Mouse (Mus musculus) kidney, postnatal 0 days (tissue): Measurements from ENCODE around the gene BC049352. TPM values are rescaled to one million over a fixed set of nuclear protein-coding genes. Genes with fewer than 3 reads are reported as not detected.

Experiments
- ATAC-seq: fragments of 200-750 bp; cut with Nextera tagmentation; replicated peaks from 2 replicates; pipeline ENCODE4 v1.8.0; 2017; ENCODE audit warnings: low read depth, moderate number of reproducible peaks, moderate TSS enrichment, moderate library complexity; ENCODE audit not compliant: low FRiP score
- DNase-seq: peaks from one replicate; pipeline ENCODE4 v3.0.0-alpha.2; 2016; ENCODE audit warnings: low spot score
- H3K27ac ChIP-seq: fragments of 300-500 bp; sonication (generic); 2 replicates; pipeline ENCODE4 v1.5.1; 2014; ENCODE audit warnings: mild to moderate bottlenecking
- H3K27me3 ChIP-seq: fragments of 300-500 bp; sonication (generic); 2 replicates; pipeline ENCODE4 v1.6.1; 2014; ENCODE audit warnings: low read length, mixed read lengths; ENCODE audit not compliant: insufficient read depth
- H3K36me3 ChIP-seq: fragments of 300-500 bp; sonication (generic); 2 replicates; pipeline ENCODE4 v1.6.1; 2014; ENCODE audit warnings: low read length, mixed read lengths; ENCODE audit not compliant: insufficient read depth
- H3K4me1 ChIP-seq: fragments of 300-500 bp; sonication (generic); replicated peaks from 2 replicates; pipeline ENCODE4 v1.6.1; 2014; ENCODE audit warnings: antibody characterized with exemption, low read length, mixed read lengths; ENCODE audit not compliant: insufficient read depth
- H3K4me2 ChIP-seq: fragments of 300-500 bp; sonication (generic); 2 replicates; pipeline ENCODE4 v1.6.1; 2014; ENCODE audit warnings: mild to moderate bottlenecking, low read length, moderate library complexity, mixed read lengths
- H3K4me3 ChIP-seq: fragments of 300-500 bp; sonication (generic); replicated peaks from 2 replicates; pipeline ENCODE4 v1.5.1; 2014; ENCODE audit warnings: low read depth, low read length
- H3K9ac ChIP-seq: fragments of 300-500 bp; sonication (generic); 2 replicates; pipeline ENCODE4 v1.6.1; 2014; ENCODE audit warnings: low read depth, low read length
- H3K9me3 ChIP-seq: fragments of 300-500 bp; sonication (generic); replicated peaks from 2 replicates; pipeline ENCODE4 v1.6.1; 2016; ENCODE audit warnings: low read length, inconsistent platforms, mixed read lengths
- CTCF ChIP-seq: IDR thresholded peaks from 2 replicates; pipeline ENCODE4 v1.5.1; 2016; ENCODE audit warnings: antibody characterized with exemption, low read depth, mild to moderate bottlenecking, moderate library complexity
- WGBS: fragments of 180-500 bp; shearing (Covaris S2); extraction: QIAGEN DNeasy Blood & Tissue Kit; methylation state at CpG from one replicate; pipeline ENCODE4 v1.1.7; 2014; 5-methylcytosine and 5-hydroxymethylcytosine counted together
- polyA plus RNA-seq: library from polyadenylated mRNA; unstranded; fragments of >200 nt; fragmentation: Nextera tagmentation; extraction: Ambion mirVana; gene quantifications from 2 replicates; pipeline ENCODE4 v1.2.1, GENCODE M21; 2015

BC049352 gene
- polyA plus RNA-seq, 1 experiment from 2014 or later: 0.08 TPM

GRCm38 (mm10) chr9:45140945-45141344 is 40.9 kb upstream of the BC049352 start:
- no peaks in the 10 kb centered on the region for H3K36me3 ChIP-seq
- peaks cover 44% of the 10 kb centered on the region for H3K27me3 ChIP-seq
- no peak for DNase-seq
- no peak for ATAC-seq
- H3K9ac ChIP-seq: no peak overlapping the region
- H3K27ac ChIP-seq: 0 out of 2 replicates have a peak overlapping the region, but pooled peaks have one; percentile 11
- no peak overlapping the region for H3K4me2 ChIP-seq
- TF ChIP-seq CTCF: no peak
- 59% methylated on average over 7 of the region's 7 CpGs for WGBS
- H3K9me3 ChIP-seq: no peaks in the 10 kb centered on the region
- H3K4me1 ChIP-seq: peaks cover 10% of the 10 kb centered on the region; the same call in 1 of the 2 replicates
- H3K4me3 ChIP-seq: no peak overlapping the region

GRCm38 (mm10) chr9:45142686-45143085 is 39.1 kb upstream of the BC049352 start:
- DNase-seq (no peak), ATAC-seq (no peak; the same call in 1 of the 2 replicates)
- Histone ChIP-seq H3K27me3 (peaks cover 32% of the 10 kb centered on the region), H3K4me2 (no peak overlapping the region), H3K4me3 (no peak overlapping the region), H3K27ac (no peak overlapping the region), H3K36me3 (no peaks in the 10 kb centered on the region), H3K9me3 (no peaks in the 10 kb centered on the region), H3K9ac (no peak overlapping the region), H3K4me1 (peaks cover 10% of the 10 kb centered on the region; the same call in 1 of the 2 replicates)
- no peak for TF ChIP-seq CTCF
- 21% methylated on average over 3 of the region's 3 CpGs for WGBS

GRCm38 (mm10) chr9:45145533-45146266 is 36.1 kb upstream of the BC049352 start:
- H3K4me2 ChIP-seq: peak overlapping the region; percentile 61
- no peak overlapping the region for H3K27ac ChIP-seq
- WGBS: 2% methylated on average over 27 of the region's 27 CpGs
- peaks cover 6% of the 10 kb centered on the region; the same call in 1 of the 2 replicates for H3K27me3 ChIP-seq
- DNase-seq (peak; percentile 36), ATAC-seq (no peak)
- no peak for TF ChIP-seq CTCF
- H3K4me1 ChIP-seq: 0 out of 2 replicates have a peak, but pooled peaks cover 4% of the 10 kb centered on the region
- H3K9ac ChIP-seq: no peak overlapping the region
- no peaks in the 10 kb centered on the region for H3K36me3 ChIP-seq
- peak overlapping the region; percentile 29 for H3K4me3 ChIP-seq
- H3K9me3 ChIP-seq: no peaks in the 10 kb centered on the region

- peak overlapping the region; percentile 61 for H3K4me2 ChIP-seq
- WGBS: 0% methylated on average over 5 of the region's 5 CpGs
- peak; percentile 84 for TF ChIP-seq CTCF
- peaks cover 5% of the 10 kb centered on the region; the same call in 1 of the 2 replicates for H3K27me3 ChIP-seq
- no peak overlapping the region for H3K9ac ChIP-seq
- no peaks in the 10 kb centered on the region for H3K9me3 ChIP-seq
- 0 out of 2 replicates have a peak, but pooled peaks cover 4% of the 10 kb centered on the region for H3K4me1 ChIP-seq
- peak; percentile 64 for DNase-seq
- H3K36me3 ChIP-seq: no peaks in the 10 kb centered on the region
- no peak overlapping the region for H3K27ac ChIP-seq
- no peak for ATAC-seq
- peak overlapping the region; percentile 29 for H3K4me3 ChIP-seq
Measured at GRCm38 (mm10) chr9:45146267-45146597, 35.6 kb upstream of the BC049352 start.

GRCm38 (mm10) chr9:45150933-45151332 is 30.9 kb upstream of the BC049352 start:
- DNase-seq: no peak
- Histone ChIP-seq H3K4me1 (no peaks in the 10 kb centered on the region), H3K4me3 (no peak overlapping the region), H3K4me2 (no peak overlapping the region), H3K9ac (no peak overlapping the region), H3K27me3 (no peaks in the 10 kb centered on the region), H3K36me3 (no peaks in the 10 kb centered on the region), H3K9me3 (no peaks in the 10 kb centered on the region), H3K27ac (no peak overlapping the region)
- TF ChIP-seq CTCF: no peak
- no peak for ATAC-seq
- whole genome bisulfite sequencing: 100% methylated on average over 1 of the region's 1 CpGs

GRCm38 (mm10) chr9:45153361-45153760 is 28.4 kb upstream of the BC049352 start:
- Histone ChIP-seq H3K4me2 (no peak overlapping the region), H3K9ac (no peak overlapping the region), H3K27me3 (no peaks in the 10 kb centered on the region), H3K9me3 (no peaks in the 10 kb centered on the region), H3K4me1 (no peaks in the 10 kb centered on the region), H3K4me3 (no peak overlapping the region), H3K27ac (no peak overlapping the region), H3K36me3 (no peaks in the 10 kb centered on the region)
- WGBS: 30% methylated on average over 7 of the region's 7 CpGs
- DNase-seq (peak; percentile 14), ATAC-seq (no peak)
- no peak for TF ChIP-seq CTCF
